Mouse (Mus musculus) C2C12 (cell line): ENCODE results near the gene Mfsd5.

Source experiments
- CTCF ChIP-seq: IDR thresholded peaks from one replicate; pipeline ENCODE4 v1.5.1; 2011; ENCODE audit not compliant: control insufficient read depth, insufficient read depth, insufficient read length
- MYOD1 ChIP-seq: IDR thresholded peaks from one replicate; pipeline ENCODE4 v1.6.1; 2011; ENCODE audit warnings: low read depth; ENCODE audit not compliant: control insufficient read depth, insufficient read length

GRCm38 (mm10) chr15:102287395-102287794, 8.1 kb downstream of the Mfsd5 start:
- TF ChIP-seq CTCF, result peak; percentile 2
- no peak for TF ChIP-seq MYOD1
